Mouse (Mus musculus): ENCODE measurements at regions not wholly inside any gene's neighbourhood (a gene's known extent, or its start where the extent isn't known, plus 50 kb on each side); places are given as distances from the start of the nearest gene placed in this dataset.

- no peak for TF ChIP-seq GATA2 (IDR thresholded peaks at IDR 0.05; ENCODE audit: borderline replicate concordance, low read depth, low read length)
- TF ChIP-seq POLR2AphosphoS5 (IDR thresholded peaks at IDR 0.05; ENCODE audit: insufficient replicate concordance, low read depth, low read length), result no peak
- no peak for TF ChIP-seq GATA1 (IDR thresholded peaks at IDR 0.05; ENCODE audit: borderline replicate concordance, low read length)
- no peak for TF ChIP-seq CTCF (IDR thresholded peaks at IDR 0.05; ENCODE audit: low read depth, low read length)
- TF ChIP-seq TAL1 (conservative IDR thresholded peaks at IDR 0.05; ENCODE audit: low read depth, low read length), result no peak
Measured at GRCm38 (mm10) chr4:9196435-9196834, 957.6 kb upstream of the Car8 start.
